Mouse (Mus musculus) bone marrow macrophage, adult 2 months (primary cell): ENCODE measurements around the gene Hdlbp. TPM values are rescaled to one million over a fixed set of nuclear protein-coding genes. Genes with fewer than 3 reads are reported as not detected.

Source experiments
- H3K27ac ChIP-seq: 2 replicates; pipeline ENCODE4 v1.5.1; 2012; ENCODE audit warnings: low read depth, low read length; ENCODE audit not compliant: insufficient read depth
- H3K4me1 ChIP-seq: 2 replicates; pipeline ENCODE4 v1.6.1; 2012; ENCODE audit warnings: low read length; ENCODE audit not compliant: control insufficient read depth, insufficient read depth
- H3K4me3 ChIP-seq: 2 replicates; pipeline ENCODE4 v1.5.1; 2012; ENCODE audit warnings: mild to moderate bottlenecking, low read length, moderate library complexity; ENCODE audit not compliant: insufficient read depth
- CTCF ChIP-seq: IDR thresholded peaks from 2 replicates; pipeline ENCODE4 v1.5.1; 2012; ENCODE audit warnings: low read depth, mild to moderate bottlenecking, low read length, moderate library complexity
- POLR2A ChIP-seq: IDR thresholded peaks from 2 replicates; pipeline ENCODE4 v1.6.1; 2012; ENCODE audit warnings: mild to moderate bottlenecking, low read depth, low read length, borderline replicate concordance
- polyA plus RNA-seq: library from polyadenylated mRNA; stranded (reverse); fragments of >200 nt; gene quantifications from 2 replicates; pipeline ENCODE4 v1.2.4, GENCODE M21; 2012; ENCODE audit not compliant: missing spikeins, insufficient read depth, insufficient read length

The Hdlbp gene
- polyA plus RNA-seq, 1 experiment = 89.9 TPM

- Histone ChIP-seq H3K4me1 (peaks cover 14% of the 10 kb centered on the region), H3K4me3 (peak overlapping the region; percentile 94), H3K27ac (no peak overlapping the region)
- no peak for TF ChIP-seq CTCF
- no peak for TF ChIP-seq POLR2A
Observed at GRCm38 (mm10) chr1:93445822-93446162, 32.8 kb downstream of the Hdlbp start.

DNA sequence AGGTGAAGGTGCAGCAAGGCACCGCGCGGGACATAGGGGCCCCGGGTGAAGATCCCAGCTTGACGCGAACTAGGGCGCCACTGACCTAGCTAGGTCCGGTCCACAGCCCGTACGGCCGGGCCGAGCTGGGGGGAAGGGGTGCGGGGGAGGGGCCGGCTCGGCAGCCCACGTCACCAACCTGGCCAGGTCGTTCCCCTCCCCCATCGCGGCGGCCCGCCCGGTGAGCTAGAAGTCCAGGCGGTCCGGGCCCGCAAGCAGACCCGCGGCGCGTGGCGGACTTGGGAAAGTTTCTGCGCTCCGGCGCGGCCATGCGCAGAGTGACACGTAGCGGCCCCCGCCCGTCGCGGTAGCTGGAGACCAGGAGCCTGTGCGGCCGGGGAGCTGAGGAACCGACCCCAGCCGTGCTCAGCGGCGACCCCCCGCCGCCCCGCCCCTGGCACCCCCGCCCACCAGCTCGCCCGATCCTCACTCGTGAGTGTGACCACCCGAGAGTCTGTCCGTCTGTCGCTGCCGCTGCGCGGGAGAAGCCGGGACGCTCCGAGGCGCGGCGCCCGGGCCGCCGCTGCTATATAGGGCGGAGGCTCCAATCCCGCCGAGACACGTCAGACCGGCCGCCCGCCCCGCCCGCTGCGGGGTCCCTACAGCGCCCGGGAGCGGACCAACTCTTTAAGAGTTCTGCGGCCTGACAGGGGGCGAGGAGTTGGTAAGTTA, 33.3 kb downstream of the Hdlbp start:
- H3K4me1 ChIP-seq = peaks cover 14% of the 10 kb centered on the region
- peak overlapping the region; percentile 94 for H3K4me3 ChIP-seq
- peak overlapping the region; percentile 75 for H3K27ac ChIP-seq
- TF ChIP-seq POLR2A = no peak
- TF ChIP-seq CTCF = no peak

GRCm38 (mm10) chr1:93444405-93445110, 34.1 kb downstream of the Hdlbp start:
- Histone ChIP-seq H3K27ac (peak overlapping the region; percentile 75), H3K4me1 (peaks cover 14% of the 10 kb centered on the region), H3K4me3 (peak overlapping the region; percentile 94)
- TF ChIP-seq CTCF (no peak), POLR2A (no peak)

GRCm38 (mm10) chr1:93439321-93439720, 39.3 kb downstream of the Hdlbp start:
- no peak overlapping the region for H3K27ac ChIP-seq
- H3K4me1 ChIP-seq = peaks cover 7% of the 10 kb centered on the region
- H3K4me3 ChIP-seq = no peak overlapping the region
- TF ChIP-seq CTCF = no peak
- TF ChIP-seq POLR2A = no peak

DNA sequence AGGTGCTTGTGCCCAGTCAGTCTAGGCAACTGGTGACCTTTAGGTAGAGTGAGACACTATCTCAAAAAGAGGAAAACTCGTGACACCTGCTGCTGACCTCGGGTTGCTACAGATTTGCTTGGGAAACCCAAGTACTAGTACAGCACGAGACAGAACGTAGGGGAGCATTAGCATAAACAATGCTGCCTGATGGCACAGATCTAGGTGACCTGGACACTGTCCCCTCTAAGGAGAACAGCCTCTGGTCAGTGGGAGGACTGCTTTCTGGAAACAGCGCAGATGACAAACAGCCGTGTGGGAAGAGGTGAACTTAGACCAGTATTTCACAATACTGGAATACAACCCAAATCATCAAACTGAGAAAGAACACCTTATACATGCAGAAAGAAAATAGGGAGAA, 46.5 kb downstream of the Hdlbp start:
- Histone ChIP-seq H3K27ac (no peak overlapping the region), H3K4me1 (no peaks in the 10 kb centered on the region), H3K4me3 (no peak overlapping the region)
- TF ChIP-seq POLR2A (no peak), CTCF (no peak)

GRCm38 (mm10) chr1:93403403-93403802, 75.2 kb downstream of the Hdlbp start:
- no peak for TF ChIP-seq CTCF
- no peak for TF ChIP-seq POLR2A
- Histone ChIP-seq H3K4me1 (no peaks in the 10 kb centered on the region; the same call in 1 of the 2 replicates), H3K27ac (no peak overlapping the region), H3K4me3 (no peak overlapping the region)

GRCm38 (mm10) chr1:93401191-93402052, 77.2 kb downstream of the Hdlbp start:
- no peak overlapping the region for H3K27ac ChIP-seq
- peak overlapping the region; percentile 32 for H3K4me3 ChIP-seq
- TF ChIP-seq CTCF = no peak
- H3K4me1 ChIP-seq = no peaks in the 10 kb centered on the region; the same call in 1 of the 2 replicates

DNA sequence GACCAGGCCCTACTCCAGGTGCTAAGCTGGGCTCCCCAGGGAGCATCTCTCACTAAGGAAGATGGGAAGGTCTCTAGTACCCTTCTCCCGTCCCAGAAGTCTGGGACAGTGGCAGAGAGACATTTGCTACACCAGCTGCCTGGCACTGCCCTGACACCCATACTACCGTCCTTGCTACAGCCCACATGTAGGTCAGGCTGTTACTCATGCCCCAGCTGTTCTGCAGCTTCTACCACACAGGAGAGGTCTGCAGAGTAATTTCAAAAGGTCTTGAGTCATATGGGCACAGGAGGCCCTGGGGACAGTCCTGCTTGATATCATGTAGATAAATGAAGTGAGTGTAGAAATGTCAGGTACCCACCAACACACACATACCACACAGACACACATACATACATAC, 89.7 kb downstream of the Hdlbp start:
- TF ChIP-seq POLR2A = no peak
- Histone ChIP-seq H3K27ac (no peak overlapping the region), H3K4me1 (peaks cover 6% of the 10 kb centered on the region; the same call in 1 of the 2 replicates), H3K4me3 (no peak overlapping the region)

DNA sequence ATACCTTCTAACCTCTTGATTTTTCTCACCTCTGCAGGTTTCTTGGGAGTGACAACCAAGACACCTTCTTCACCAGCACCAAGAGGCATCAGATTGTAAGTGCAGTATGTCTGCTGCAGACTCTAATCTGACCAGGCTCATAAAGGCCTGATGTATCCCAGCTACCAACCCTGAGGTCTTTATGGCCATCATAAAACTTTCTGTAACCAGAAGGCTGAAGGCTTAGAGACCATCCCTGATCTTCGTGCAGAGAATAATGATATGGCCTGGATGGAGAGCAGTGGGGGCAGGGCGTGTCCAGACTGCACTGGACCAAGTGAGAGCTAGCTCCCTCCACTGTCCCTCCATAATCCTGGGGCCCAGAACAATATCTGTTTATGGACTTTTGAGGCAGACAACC, 91.4 kb downstream of the Hdlbp start:
- TF ChIP-seq POLR2A = no peak
- TF ChIP-seq CTCF = no peak
- Histone ChIP-seq H3K27ac (no peak overlapping the region), H3K4me1 (no peaks in the 10 kb centered on the region), H3K4me3 (no peak overlapping the region)

DNA sequence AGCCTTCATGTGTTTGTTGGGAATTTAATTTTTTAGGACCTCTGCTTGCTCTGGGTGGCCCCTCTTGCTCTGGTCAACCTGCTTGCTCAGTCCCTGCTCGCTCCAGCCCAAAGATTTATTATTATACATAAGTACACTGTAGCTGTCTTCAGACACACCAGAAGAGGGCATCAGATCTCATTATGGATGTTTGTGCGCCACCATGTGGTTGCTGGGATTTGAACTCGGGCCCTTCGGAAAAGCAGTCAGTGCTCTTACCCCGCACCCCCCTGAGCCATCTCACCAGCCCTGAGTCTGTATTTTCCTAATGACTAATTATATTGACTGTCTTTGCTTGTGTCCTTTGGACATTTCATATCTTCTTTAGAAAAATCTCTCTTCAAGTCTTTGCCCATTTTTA, 99.5 kb downstream of the Hdlbp start:
- Histone ChIP-seq H3K27ac (no peak overlapping the region), H3K4me3 (no peak overlapping the region), H3K4me1 (0 out of 2 replicates have a peak, but pooled peaks cover 4% of the 10 kb centered on the region)
- TF ChIP-seq POLR2A = no peak
- no peak for TF ChIP-seq CTCF
